Mouse (Mus musculus) ES-Bruce4 (cell line): ENCODE data around the gene Pank1.

Source experiments
- CTCF ChIP-seq: IDR thresholded peaks from one replicate; pipeline ENCODE4 v1.8.1; 2011; ENCODE audit warnings: low read depth, low read length
- POLR2A ChIP-seq: IDR thresholded peaks from one replicate; pipeline ENCODE4 v1.8.1; 2011; ENCODE audit warnings: low read length; ENCODE audit not compliant: insufficient read depth

GRCm38 (mm10) chr19:34841719-34842506 lies 37.3 kb downstream of the Pank1 start:
- TF ChIP-seq POLR2A = no peak
- TF ChIP-seq CTCF = no peak
